Mouse (Mus musculus): ENCODE results near the gene Shox2. TPM values are rescaled to one million over a fixed set of nuclear protein-coding genes. Genes with fewer than 3 reads are reported as not detected.

Gene Shox2
- polyA plus RNA-seq, 1 experiment from 2014 or later: 15.2 TPM

- Histone ChIP-seq H3K4me2 (no peak overlapping the region), H3K27ac (no peak overlapping the region)
Observed at GRCm38 (mm10) chr3:66977811-66978456, 3.6 kb downstream of the Shox2 start.

GRCm38 (mm10) chr3:66976889-66977615 is 4.5 kb downstream of the Shox2 start:
- H3K27me3 ChIP-seq: peaks cover 93% of the 10 kb centered on the region
- H3K4me3 ChIP-seq: no peak overlapping the region
- H3K36me3 ChIP-seq (ENCODE audit: poor library complexity, severe bottlenecking): no peaks in the 10 kb centered on the region
- H3K27ac ChIP-seq: no peak overlapping the region
- no peak overlapping the region for H3K4me2 ChIP-seq
- H3K4me1 ChIP-seq: peaks cover 29% of the 10 kb centered on the region
- no peak overlapping the region for H3K9ac ChIP-seq
- ATAC-seq: no peak
- H3K9me3 ChIP-seq (replicated peaks): no peaks in the 10 kb centered on the region
- 3% methylated on average over 13 of the region's 13 CpGs for WGBS

More at GRCm38 (mm10) chr3:66977811-66978456, 3.6 kb downstream of the Shox2 start:
- ATAC-seq: no peak
- no peaks in the 10 kb centered on the region for H3K36me3 ChIP-seq (ENCODE audit: poor library complexity, severe bottlenecking)
- peaks cover 37% of the 10 kb centered on the region for H3K4me1 ChIP-seq
- H3K9me3 ChIP-seq (replicated peaks): no peaks in the 10 kb centered on the region
- H3K9ac ChIP-seq: no peak overlapping the region
- under 1% methylated on average over 25 of the region's 25 CpGs for WGBS
- H3K27me3 ChIP-seq: peaks cover 94% of the 10 kb centered on the region
- H3K4me3 ChIP-seq: no peak overlapping the region

DNA sequence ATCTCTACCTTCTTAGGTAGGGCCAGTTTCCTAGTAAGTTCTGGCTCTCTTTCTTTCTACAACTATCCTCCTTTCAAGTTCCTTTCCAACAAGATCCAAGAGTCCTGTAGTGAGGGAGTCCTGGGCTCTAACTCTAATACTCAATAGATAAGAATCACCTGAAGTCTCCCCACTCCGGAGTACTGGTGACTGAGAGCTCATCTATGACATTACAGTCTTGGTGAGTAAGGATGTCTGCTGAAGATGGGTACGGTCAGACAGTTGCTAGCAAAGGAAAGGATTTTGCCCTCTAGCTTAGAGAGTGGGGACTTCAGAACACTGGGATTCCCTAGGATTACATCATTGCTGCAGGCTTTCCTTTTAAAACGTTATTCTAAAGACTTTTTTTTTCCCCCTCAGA is 7.1 kb downstream of the Shox2 start:
- Histone ChIP-seq H3K4me3 (no peak overlapping the region), H3K27me3 (peaks cover 91% of the 10 kb centered on the region), H3K4me2 (no peak overlapping the region), H3K27ac (no peak overlapping the region), H3K4me1 (peaks cover 23% of the 10 kb centered on the region), H3K9ac (no peak overlapping the region), H3K36me3 (ENCODE audit: poor library complexity, severe bottlenecking) (no peaks in the 10 kb centered on the region), H3K9me3 (replicated peaks) (no peaks in the 10 kb centered on the region)
- 8% methylated on average over 3 of the region's 3 CpGs for WGBS
- ATAC-seq: no peak

DNA sequence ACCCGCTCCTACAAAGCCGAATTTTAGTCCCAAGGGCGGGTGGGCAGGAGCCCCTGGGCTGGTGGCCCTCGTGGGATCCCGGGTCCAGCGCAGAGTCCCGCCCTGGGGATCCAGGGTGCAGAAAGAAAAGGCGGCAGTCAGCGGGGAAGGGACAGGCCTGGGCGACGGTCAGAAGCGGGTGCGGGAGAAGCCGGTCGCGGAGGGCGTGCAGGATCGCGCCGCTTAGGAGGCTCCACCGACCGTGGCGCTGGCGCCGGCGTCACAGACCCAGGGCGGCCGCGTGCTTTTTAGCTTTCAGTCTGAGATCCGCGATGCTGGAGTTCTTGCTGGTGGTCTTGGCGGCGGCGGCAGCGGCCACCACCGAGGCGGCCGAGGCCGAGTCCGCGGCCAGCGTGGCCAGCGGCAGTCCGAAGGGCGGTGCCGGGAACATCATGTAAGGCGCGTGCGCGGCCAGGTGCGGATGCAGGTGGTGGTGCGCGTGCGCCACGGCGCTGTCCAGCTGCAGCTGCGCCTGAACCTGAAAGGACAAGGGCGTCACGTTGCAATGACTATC is 8.1 kb downstream of the Shox2 start:
- WGBS: under 1% methylated on average over 59 of the region's 59 CpGs
- ATAC-seq: peak; percentile 71
- H3K27me3 ChIP-seq: peaks cover 85% of the 10 kb centered on the region

DNA sequence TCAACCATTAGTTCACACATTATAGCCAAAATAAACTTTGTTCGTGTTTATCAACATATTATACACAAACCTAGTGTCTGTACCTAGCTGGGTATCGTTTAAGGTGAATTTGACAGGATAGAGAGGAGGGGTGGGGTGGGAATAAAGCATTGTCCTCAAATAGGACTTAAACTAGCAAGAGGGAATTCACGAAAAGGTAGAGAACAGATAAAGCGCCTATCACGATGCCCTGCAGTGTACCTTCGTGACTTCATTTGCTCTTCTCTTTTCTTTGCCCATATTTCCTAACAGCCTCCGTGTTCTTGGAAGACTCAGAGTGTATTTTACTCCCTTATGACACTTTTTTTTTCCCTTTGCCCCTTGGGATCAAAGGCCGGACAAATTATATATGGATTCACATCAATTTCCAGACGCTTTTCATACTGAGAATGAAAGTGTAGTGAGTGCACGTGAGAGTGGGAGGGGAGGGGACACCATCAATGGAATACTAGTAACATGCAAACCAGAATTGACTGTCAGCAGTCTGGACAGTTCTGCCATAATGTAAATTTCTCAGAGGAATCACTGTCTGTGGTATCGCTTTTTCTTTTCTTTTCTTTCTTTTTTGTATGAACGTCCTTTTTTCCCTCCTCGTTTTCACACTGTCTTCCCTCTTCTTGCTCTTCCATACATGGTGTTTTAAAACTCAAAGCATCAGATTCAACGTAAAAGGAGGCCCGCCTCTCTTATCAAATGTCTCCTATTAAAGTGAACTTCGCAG is 9.2 kb downstream of the Shox2 start:
- H3K27me3 ChIP-seq: peaks cover 85% of the 10 kb centered on the region
- H3K4me3 ChIP-seq: no peak overlapping the region
- H3K9me3 ChIP-seq (replicated peaks): no peaks in the 10 kb centered on the region
- no peak overlapping the region for H3K4me2 ChIP-seq
- ATAC-seq: no peak
- peaks cover 17% of the 10 kb centered on the region for H3K4me1 ChIP-seq
- H3K9ac ChIP-seq: no peak overlapping the region
- H3K36me3 ChIP-seq (ENCODE audit: poor library complexity, severe bottlenecking): no peaks in the 10 kb centered on the region
- no peak overlapping the region for H3K27ac ChIP-seq
- WGBS: 4% methylated on average over 16 of the region's 16 CpGs

More for the DNA sequence above, 8.1 kb downstream of the Shox2 start:
- Histone ChIP-seq H3K9me3 (replicated peaks) (no peaks in the 10 kb centered on the region), H3K9ac (peak overlapping the region; percentile 50; the same call in 1 of the 2 replicates), H3K27ac (no peak overlapping the region), H3K4me2 (peak overlapping the region; percentile 58), H3K4me3 (peak overlapping the region; percentile 43), H3K4me1 (peaks cover 18% of the 10 kb centered on the region), H3K36me3 (ENCODE audit: poor library complexity, severe bottlenecking) (no peaks in the 10 kb centered on the region)

DNA sequence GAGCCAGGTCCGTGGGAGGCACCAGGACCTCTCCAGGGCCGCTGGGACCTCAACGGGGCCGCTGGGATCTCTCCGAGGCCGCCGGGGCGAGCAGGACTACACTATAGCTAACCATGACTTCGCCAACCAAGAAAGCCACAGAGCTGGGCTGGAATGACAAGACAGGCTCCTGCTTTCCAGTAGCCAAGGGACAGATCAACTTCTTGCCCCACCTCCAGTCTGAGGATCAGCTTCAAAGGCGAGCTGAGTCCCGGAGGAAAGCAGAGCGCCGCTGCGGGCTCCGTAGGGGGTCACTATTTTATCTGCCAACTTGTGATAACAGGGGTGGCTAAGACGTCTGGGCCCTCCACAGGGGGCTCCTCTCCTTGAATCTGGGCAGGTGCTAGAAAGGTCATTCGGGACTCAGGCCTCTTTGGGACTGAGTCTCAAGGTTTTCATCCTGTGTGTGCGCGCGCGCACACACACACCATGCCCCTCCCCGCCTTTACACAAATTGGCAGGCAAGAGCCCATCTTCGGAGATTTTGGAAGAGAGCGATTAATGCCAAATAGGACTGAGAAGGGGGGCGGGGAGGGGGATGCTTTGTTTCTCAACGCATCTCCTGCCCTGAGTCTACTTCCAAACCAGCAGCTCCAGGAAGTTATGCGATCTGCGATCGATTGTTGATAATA is 10.8 kb downstream of the Shox2 start:
- Histone ChIP-seq H3K4me3 (peak overlapping the region; percentile 7; the same call in 1 of the 2 replicates), H3K27ac (no peak overlapping the region)

GRCm38 (mm10) chr3:66970261-66970660 is 11.3 kb downstream of the Shox2 start:
- H3K4me2 ChIP-seq: no peak overlapping the region
- ATAC-seq: no peak
- WGBS: 2% methylated on average over 10 of the region's 10 CpGs
- H3K27me3 ChIP-seq: peaks cover 79% of the 10 kb centered on the region
- H3K9ac ChIP-seq: no peak overlapping the region
- H3K9me3 ChIP-seq (replicated peaks): no peaks in the 10 kb centered on the region
- no peak overlapping the region for H3K4me3 ChIP-seq
- H3K4me1 ChIP-seq: peaks cover 17% of the 10 kb centered on the region
- H3K27ac ChIP-seq: no peak overlapping the region
- no peaks in the 10 kb centered on the region for H3K36me3 ChIP-seq (ENCODE audit: poor library complexity, severe bottlenecking)

More for the DNA sequence above, 10.8 kb downstream of the Shox2 start:
- Histone ChIP-seq H3K9ac (no peak overlapping the region), H3K4me1 (peaks cover 17% of the 10 kb centered on the region), H3K36me3 (ENCODE audit: poor library complexity, severe bottlenecking) (no peaks in the 10 kb centered on the region), H3K9me3 (replicated peaks) (no peaks in the 10 kb centered on the region), H3K4me2 (peak overlapping the region; percentile 37), H3K27me3 (peaks cover 79% of the 10 kb centered on the region)
- WGBS: under 1% methylated on average over 29 of the region's 29 CpGs
- 0 out of 2 replicates have a peak, but pooled peaks have one; percentile 36 for ATAC-seq

- no peak overlapping the region for H3K4me2 ChIP-seq
- WGBS: 62% methylated on average over 4 of the region's 4 CpGs
- ATAC-seq: no peak
- no peak overlapping the region for H3K27ac ChIP-seq
- no peaks in the 10 kb centered on the region for H3K9me3 ChIP-seq (replicated peaks)
- H3K27me3 ChIP-seq: peaks cover 64% of the 10 kb centered on the region
- peaks cover 8% of the 10 kb centered on the region; the same call in 1 of the 2 replicates for H3K4me1 ChIP-seq
- H3K36me3 ChIP-seq (ENCODE audit: poor library complexity, severe bottlenecking): no peaks in the 10 kb centered on the region
- no peak overlapping the region for H3K4me3 ChIP-seq
- no peak overlapping the region for H3K9ac ChIP-seq
Observed at GRCm38 (mm10) chr3:66967508-66967907, 14.1 kb downstream of the Shox2 start.

- Histone ChIP-seq H3K27me3 (peaks cover 52% of the 10 kb centered on the region), H3K9me3 (replicated peaks) (no peaks in the 10 kb centered on the region), H3K4me2 (no peak overlapping the region), H3K9ac (no peak overlapping the region), H3K4me3 (no peak overlapping the region), H3K27ac (no peak overlapping the region), H3K36me3 (ENCODE audit: poor library complexity, severe bottlenecking) (no peaks in the 10 kb centered on the region), H3K4me1 (no peaks in the 10 kb centered on the region)
- no peak for ATAC-seq
- WGBS: 34% methylated on average over 3 of the region's 3 CpGs
Observed at GRCm38 (mm10) chr3:66964884-66965283, 16.7 kb downstream of the Shox2 start.

DNA sequence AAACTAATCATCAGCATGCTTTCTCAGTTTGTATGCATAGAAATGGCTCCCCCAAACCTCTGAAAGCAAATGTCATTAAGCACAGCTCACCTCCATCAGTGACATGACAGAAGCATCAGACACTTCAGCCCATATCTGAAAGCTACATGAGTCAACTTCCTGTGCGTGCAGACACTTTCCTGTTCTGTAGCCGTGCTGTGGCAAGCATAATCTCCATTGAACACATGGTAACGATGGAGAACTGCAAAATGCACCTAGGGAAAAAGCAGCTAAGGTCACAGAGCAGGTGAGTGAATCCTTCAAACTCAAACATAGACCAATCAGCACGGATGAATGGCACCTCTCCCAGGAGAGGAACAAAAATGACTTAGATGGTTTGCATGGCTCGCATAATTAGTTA is 21.6 kb downstream of the Shox2 start:
- Histone ChIP-seq H3K9ac (no peak overlapping the region), H3K9me3 (replicated peaks) (no peaks in the 10 kb centered on the region), H3K27me3 (peaks cover 23% of the 10 kb centered on the region; the same call in 1 of the 2 replicates), H3K36me3 (ENCODE audit: poor library complexity, severe bottlenecking) (no peaks in the 10 kb centered on the region), H3K4me1 (no peaks in the 10 kb centered on the region), H3K27ac (no peak overlapping the region), H3K4me3 (no peak overlapping the region), H3K4me2 (no peak overlapping the region)
- no peak for ATAC-seq
- WGBS: 72% methylated on average over 5 of the region's 5 CpGs

DNA sequence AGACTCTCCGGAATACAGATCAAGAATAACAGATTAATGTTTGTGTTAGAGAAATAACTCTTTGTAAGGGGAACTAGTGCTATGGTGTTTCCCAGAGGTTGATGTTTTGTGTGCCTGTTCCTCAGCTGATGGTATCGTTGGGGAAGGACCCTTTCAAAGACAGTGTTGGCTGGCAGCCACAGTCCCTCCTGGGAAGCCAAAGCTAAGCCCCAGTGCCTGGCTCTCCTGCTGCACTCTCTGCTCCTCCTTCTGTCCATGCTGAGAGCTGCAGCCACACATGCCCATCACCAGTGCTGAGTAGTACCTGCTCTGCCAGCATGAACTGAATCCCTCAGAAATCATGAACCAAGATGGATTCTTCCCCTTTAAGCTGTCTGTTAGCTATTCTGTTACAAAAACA is 26.4 kb downstream of the Shox2 start:
- H3K27me3 ChIP-seq: peaks cover 4% of the 10 kb centered on the region; the same call in 1 of the 2 replicates
- H3K4me1 ChIP-seq: no peaks in the 10 kb centered on the region
- 61% methylated on average over 2 of the region's 2 CpGs for WGBS
- no peaks in the 10 kb centered on the region for H3K9me3 ChIP-seq (replicated peaks)
- H3K9ac ChIP-seq: no peak overlapping the region
- H3K27ac ChIP-seq: no peak overlapping the region
- H3K4me3 ChIP-seq: no peak overlapping the region
- no peak for ATAC-seq
- no peaks in the 10 kb centered on the region for H3K36me3 ChIP-seq (ENCODE audit: poor library complexity, severe bottlenecking)
- H3K4me2 ChIP-seq: no peak overlapping the region

Data from forebrain, embryonic 13.5 days (tissue).